In the genomic region with DNA sequence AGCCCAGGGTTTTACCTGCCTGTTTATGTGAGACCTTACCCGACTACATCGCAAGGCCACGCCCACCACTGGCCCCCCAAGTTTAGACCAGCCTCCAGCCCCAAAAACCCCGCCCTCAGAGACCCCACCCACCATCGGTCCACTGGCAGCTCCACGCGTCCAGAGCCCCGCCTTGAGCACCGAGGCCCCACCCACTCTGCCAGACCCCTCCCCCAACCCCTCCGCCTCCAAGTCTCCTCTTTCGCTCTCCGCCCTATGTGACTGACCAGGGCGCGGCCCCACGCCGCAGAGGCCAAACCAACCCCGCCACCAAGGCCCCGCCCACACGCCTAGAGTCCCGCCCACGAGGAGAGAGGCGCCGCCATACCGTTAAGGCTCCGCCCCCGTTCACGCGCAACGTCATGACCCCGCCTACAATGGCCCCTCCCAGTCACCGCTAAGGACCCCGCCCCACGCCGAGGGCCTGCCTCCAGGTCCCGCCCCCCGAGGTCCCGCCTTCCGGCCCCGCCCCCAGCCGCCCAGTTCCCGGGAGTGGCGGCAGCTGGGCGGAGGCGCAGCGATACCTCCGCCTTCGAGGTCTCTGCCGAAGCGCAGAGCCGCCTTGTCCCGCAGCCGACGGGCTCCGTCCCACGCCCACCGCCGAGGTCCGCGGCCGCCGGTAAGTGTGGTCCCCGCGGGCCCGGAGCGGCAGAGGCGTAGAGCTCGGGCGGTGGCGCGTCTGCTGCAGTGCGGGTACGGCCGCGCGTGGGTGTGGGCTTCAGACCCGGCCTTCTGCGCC, we compare ENCODE assay signal across 8 mouse cellular contexts. TPM values are rescaled to one million over a fixed set of nuclear protein-coding genes. Genes with fewer than 3 reads are reported as not detected.
DNase-seq lines count a peak whose midpoint lies in the region; ATAC-seq lines count a peak whose summit lies in the region.

Gene Dop1b, plus strand, starts transcription at position 494 of the 778 bp plus-strand sequence.

- no peaks in the 10 kb centered on the region for H3K36me3 ChIP-seq in hindbrain, embryonic 11.5 days (ENCODE audit: control insufficient read depth, insufficient read depth, low read length)

- 0 out of 2 replicates have a peak within 1 kb of the TSS, but pooled peaks have one; percentile 49 for H3K27ac ChIP-seq in hindbrain, embryonic 11.5 days (ENCODE audit: low read depth, low read length)

- H3K4me2 ChIP-seq in hindbrain, embryonic 11.5 days (replicated peaks; ENCODE audit: low read depth, low read length), result peak within 1 kb of the TSS; percentile 90

- peaks cover 7% of the 10 kb centered on the region; the same call in 1 of the 2 replicates for H3K27me3 ChIP-seq in hindbrain, embryonic 11.5 days (ENCODE audit: control insufficient read depth, insufficient read depth, low read length)

- WGBS in hindbrain, embryonic 11.5 days, result under 1% methylated on average over 45 of the region's 77 CpGs

- no peaks in the 10 kb centered on the region for H3K9me3 ChIP-seq in hindbrain, embryonic 11.5 days (ENCODE audit: control insufficient read depth, low read length)

- H3K4me3 ChIP-seq in hindbrain, embryonic 11.5 days (ENCODE audit: low read depth, low read length), result peak within 1 kb of the TSS; percentile 74

- H3K4me1 ChIP-seq in hindbrain, embryonic 11.5 days (replicated peaks; ENCODE audit: control insufficient read depth, insufficient read depth, low read length), result no peaks in the 10 kb centered on the region

- ATAC-seq in hindbrain, embryonic 11.5 days (ENCODE audit: low FRiP score), result peak; percentile 95

- H3K9ac ChIP-seq in hindbrain, embryonic 11.5 days (ENCODE audit: low read depth, low read length), result peak within 1 kb of the TSS; percentile 79

- peak; percentile 100 for DNase-seq in Muller cell, postnatal 12 days (ENCODE audit: inconsistent ontology term)
- DNase-seq in cerebellum, adult 9-11 months, result peak; percentile 98
- peak; percentile 94 to 99 for DNase-seq in frontal cortex, adult 2 months (ENCODE audit: extremely low spot score in 1 of 2, low spot score in 1 of 2)
- peak; percentile 99 for DNase-seq in hindbrain, embryonic 11.5 days (ENCODE audit: low spot score)
- peak; percentile 99 for DNase-seq in layer of hippocampus, postnatal 10 days (ENCODE audit: low spot score in 2 of 2)
- peak; percentile 99 for DNase-seq in lung, postnatal 10 days
- DNase-seq in ovary, postnatal 36 days (ENCODE audit: low spot score), result peak; percentile 100
- peak; percentile 99 for DNase-seq in thymus, postnatal 25 days

RNA-seq across cellular contexts. Expression of gene Dop1b, which starts in this region (rescaled TPM):
- 62.8 and 70.8 TPM in 2 replicates for polyA plus RNA-seq in frontal cortex, adult 2 months (2012; rRNA removed)
- polyA plus RNA-seq in hindbrain, embryonic 11.5 days (2014; fragmentation: Nextera tagmentation; extraction: Ambion mirVana), result 15.7 and 19.6 TPM in 2 replicates
- 10 to 100 TPM; 90.1 to 93.3 TPM for total RNA-seq in layer of hippocampus, postnatal 10 days (2021)

Comparison
In these comparisons a context has a peak if more than half of its experiments do, and no peak if none do; other contexts are left out.
1. Peak in every context shown above with its lines: DNase-seq, ATAC-seq, H3K4me3 ChIP-seq and H3K27ac ChIP-seq.